Mouse (Mus musculus): Measurements from ENCODE around the gene Shc3.

DNA sequence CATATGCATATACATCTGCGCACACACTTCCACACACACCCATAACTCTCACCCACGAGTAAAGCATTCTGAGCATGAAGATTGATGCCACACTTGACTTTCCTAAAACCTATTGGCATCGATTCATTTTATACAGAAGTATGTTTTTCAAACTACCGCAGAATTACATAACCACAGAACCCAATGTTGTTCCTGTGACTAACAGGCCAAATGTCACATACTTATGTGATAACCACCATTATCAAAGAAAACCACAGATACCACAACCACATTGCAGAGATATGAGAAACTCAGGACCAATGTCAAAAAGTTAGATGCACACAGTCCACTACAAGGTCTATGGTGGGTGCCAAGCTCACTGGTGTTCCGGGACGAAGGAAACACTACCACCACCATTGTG lies 50.3 kb downstream of the Shc3 start:
- no peak for TF ChIP-seq CTCF (IDR thresholded peaks at IDR 0.05)
- TF ChIP-seq POLR2A (IDR thresholded peaks at IDR 0.05; ENCODE audit: insufficient read depth, low read depth, low read length): no peak
- no peak for TF ChIP-seq EP300 (IDR thresholded peaks at IDR 0.05; ENCODE audit: insufficient read depth, low read depth, low read length)
